Comparison of ENCODE assay signal across 11 mouse cellular contexts in genomic region chrX:166645713-166646112, GRCm38 (mm10).
DNase-seq lines count a peak whose midpoint lies in the region; ATAC-seq and TF ChIP-seq lines count a peak whose summit lies in the region.
"Had no signal": no experiment of that assay in that cellular context is flagged by ENCODE, and none has a peak within 500 bp of the region (broad histone marks: within the 10 kb centered on the region; RNA-seq: fewer than 3 reads in every experiment).

No protein-coding gene starts in this region.

- no peak overlapping the region for H3K27ac ChIP-seq in heart, embryonic 10.5 days
- no peak overlapping the region for H3K27ac ChIP-seq in lung, embryonic 14.5 days (ENCODE audit: low read depth)
- H3K27ac ChIP-seq in cortical plate, adult 2 months (ENCODE audit: insufficient read depth, low read length), result no peak overlapping the region
- H3K27ac ChIP-seq: liver, embryonic 15.5 days had no signal

- ATAC-seq in lung, embryonic 14.5 days (ENCODE audit: insufficient read depth), result peak; percentile 63; the same call in 1 of the 2 replicates

- WGBS in heart, embryonic 10.5 days, result 51% methylated on average over 7 of the region's 7 CpGs
- 26% methylated on average over 7 of the region's 7 CpGs for WGBS in lung, embryonic 14.5 days

- peak overlapping the region; percentile 15; the same call in 1 of the 2 replicates for H3K4me2 ChIP-seq in lung, embryonic 14.5 days
- H3K4me2 ChIP-seq: liver, embryonic 15.5 days had no signal

- no peaks in the 10 kb centered on the region for H3K4me1 ChIP-seq in heart, embryonic 10.5 days
- no peaks in the 10 kb centered on the region for H3K4me1 ChIP-seq in lung, embryonic 14.5 days (ENCODE audit: insufficient read depth)
- H3K4me1 ChIP-seq in cortical plate, adult 2 months (ENCODE audit: control insufficient read depth, insufficient read depth, low read length), result no peaks in the 10 kb centered on the region
- H3K4me1 ChIP-seq: liver, embryonic 15.5 days had no signal

- no peak for TF ChIP-seq CTCF in lung, embryonic 14.5 days (IDR thresholded peaks at IDR 0.05; ENCODE audit: low read depth)
- TF ChIP-seq CTCF in cortical plate, adult 2 months (IDR thresholded peaks at IDR 0.05; ENCODE audit: extremely low read depth, insufficient read depth, low read length), result no peak

- H3K9ac ChIP-seq in lung, embryonic 14.5 days, result no peak overlapping the region
- H3K9ac ChIP-seq: liver, embryonic 15.5 days had no signal

- no peak for TF ChIP-seq POLR2A in cortical plate, adult 2 months (IDR thresholded peaks at IDR 0.05; ENCODE audit: extremely low read depth, insufficient read depth, low read length)

- H3K27me3 ChIP-seq in heart, embryonic 10.5 days (ENCODE audit: insufficient read depth, poor library complexity, severe bottlenecking), result no peaks in the 10 kb centered on the region
- no peaks in the 10 kb centered on the region for H3K27me3 ChIP-seq in lung, embryonic 14.5 days (ENCODE audit: insufficient read depth, low read length)
- H3K27me3 ChIP-seq: liver, embryonic 15.5 days had no signal

- DNase-seq in heart, embryonic 10.5 days (ENCODE audit: low spot score), result no peak
- DNase-seq in heart, postnatal 4 days, result no peak
- no peak for DNase-seq in lung, embryonic 14.5 days
- no peak for DNase-seq in lung, postnatal 4 days
- peak; percentile 41 for DNase-seq in naive thymus-derived CD4-positive, alpha-beta T cell, adult 2 months (ENCODE audit: low read depth)
- no peak for DNase-seq in thymus, postnatal 4 days
- DNase-seq in left cerebral cortex, adult 18-20 months (ENCODE audit: low spot score in 2 of 2), result no peak
- DNase-seq: kidney, postnatal 10 days had no signal

- H3K4me3 ChIP-seq in heart, embryonic 10.5 days, result 0 out of 2 replicates have a peak overlapping the region, but pooled peaks have one; percentile 18
- 0 out of 2 replicates have a peak overlapping the region, but pooled peaks have one; percentile 8 for H3K4me3 ChIP-seq in lung, embryonic 14.5 days (ENCODE audit: low read depth, low read length)
- peak overlapping the region; percentile 29; the same call in 1 of the 2 replicates for H3K4me3 ChIP-seq in cortical plate, adult 2 months (ENCODE audit: insufficient read depth, low read length)
- H3K4me3 ChIP-seq: liver, embryonic 15.5 days had no signal

- no peaks in the 10 kb centered on the region for H3K9me3 ChIP-seq in heart, embryonic 10.5 days
- H3K9me3 ChIP-seq in lung, embryonic 14.5 days (ENCODE audit: low read depth, low read length), result no peaks in the 10 kb centered on the region
- H3K9me3 ChIP-seq: G1E; liver, embryonic 15.5 days had no signal

- no peaks in the 10 kb centered on the region for H3K36me3 ChIP-seq in heart, embryonic 10.5 days
- H3K36me3 ChIP-seq in lung, embryonic 14.5 days (ENCODE audit: insufficient read depth), result no peaks in the 10 kb centered on the region
- H3K36me3 ChIP-seq: G1E; liver, embryonic 15.5 days had no signal
